Mouse (Mus musculus) midbrain, embryonic 12.5 days (tissue): ENCODE data around the gene Magt1. TPM values are rescaled to one million over a fixed set of nuclear protein-coding genes. Genes with fewer than 3 reads are reported as not detected.
"Not testable (repeated sequence)": the region's sequence is repeated elsewhere in the genome, so short reads cannot be mapped to it uniquely, and the experiment has no call there.

Experiments
- ATAC-seq: fragments of 200-750 bp; cut with Nextera tagmentation; 2 replicates; pipeline ENCODE4 v1.8.0; 2017; ENCODE audit warnings: low read depth, moderate TSS enrichment, moderate library complexity; ENCODE audit not compliant: low FRiP score
- H3K27ac ChIP-seq: fragments of 300-500 bp; sonication (generic); replicated peaks from 2 replicates; pipeline ENCODE4 v1.5.1; 2016; ENCODE audit warnings: mild to moderate bottlenecking
- H3K27me3 ChIP-seq: fragments of 300-500 bp; sonication (generic); 2 replicates; pipeline ENCODE4 v1.6.1; 2016; ENCODE audit warnings: mild to moderate bottlenecking
- H3K36me3 ChIP-seq: fragments of 300-500 bp; sonication (generic); 2 replicates; pipeline ENCODE4 v1.6.1; 2016
- H3K4me1 ChIP-seq: fragments of 300-500 bp; sonication (generic); 2 replicates; pipeline ENCODE4 v1.6.1; 2016
- H3K4me2 ChIP-seq: fragments of 300-500 bp; sonication (generic); replicated peaks from 2 replicates; pipeline ENCODE4 v1.6.1; 2016; ENCODE audit warnings: mild to moderate bottlenecking, moderate library complexity
- H3K4me3 ChIP-seq: fragments of 300-500 bp; sonication (generic); 2 replicates; pipeline ENCODE4 v1.5.1; 2016; ENCODE audit warnings: mild to moderate bottlenecking
- H3K9ac ChIP-seq: fragments of 300-500 bp; sonication (generic); replicated peaks from 2 replicates; pipeline ENCODE4 v1.6.1; 2016; ENCODE audit warnings: mild to moderate bottlenecking, moderate library complexity
- H3K9me3 ChIP-seq: fragments of 300-500 bp; sonication (generic); 2 replicates; pipeline ENCODE4 v1.6.1; 2016; ENCODE audit warnings: mild to moderate bottlenecking
- WGBS: fragments of 180-500 bp; shearing (Covaris S2); methylation state at CpG from one replicate; pipeline ENCODE4 v1.1.7; 2016; 5-methylcytosine and 5-hydroxymethylcytosine counted together
- polyA plus RNA-seq: library from polyadenylated mRNA; unstranded; fragments of >200 nt; fragmentation: Nextera tagmentation; extraction: Ambion mirVana; gene quantifications from 2 replicates; pipeline ENCODE4 v1.2.1, GENCODE M21; 2016

Gene Magt1
- polyA plus RNA-seq, 1 experiment from 2014 or later, result 37.5 TPM

DNA sequence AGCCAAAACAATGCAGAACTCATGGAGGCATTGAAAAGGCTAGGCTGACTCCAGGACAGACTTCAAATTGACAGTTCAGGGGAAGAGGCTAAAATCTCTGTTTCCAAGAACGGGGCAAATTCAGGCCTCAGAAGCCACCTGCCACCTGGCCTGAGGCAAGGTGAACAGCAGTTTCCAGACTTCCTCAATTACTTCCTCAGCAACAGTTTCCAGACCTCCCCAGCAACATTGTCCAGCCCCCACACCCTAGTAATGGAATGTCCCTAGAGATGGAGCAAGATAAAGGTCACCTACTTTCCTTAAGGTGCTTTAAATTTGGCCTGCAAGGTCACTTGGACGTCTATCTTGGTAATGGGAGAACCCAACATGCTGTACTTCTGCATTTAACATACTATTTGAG, 74.0 kb downstream of the Magt1 start:
- Histone ChIP-seq H3K9me3 (no peaks in the 10 kb centered on the region), H3K27me3 (no peaks in the 10 kb centered on the region), H3K9ac (no peak overlapping the region), H3K36me3 (no peaks in the 10 kb centered on the region), H3K27ac (no peak overlapping the region), H3K4me2 (no peak overlapping the region), H3K4me3 (no peak overlapping the region), H3K4me1 (no peaks in the 10 kb centered on the region)
- 66% methylated on average over 2 of the region's 2 CpGs for WGBS
- no peak for ATAC-seq

DNA sequence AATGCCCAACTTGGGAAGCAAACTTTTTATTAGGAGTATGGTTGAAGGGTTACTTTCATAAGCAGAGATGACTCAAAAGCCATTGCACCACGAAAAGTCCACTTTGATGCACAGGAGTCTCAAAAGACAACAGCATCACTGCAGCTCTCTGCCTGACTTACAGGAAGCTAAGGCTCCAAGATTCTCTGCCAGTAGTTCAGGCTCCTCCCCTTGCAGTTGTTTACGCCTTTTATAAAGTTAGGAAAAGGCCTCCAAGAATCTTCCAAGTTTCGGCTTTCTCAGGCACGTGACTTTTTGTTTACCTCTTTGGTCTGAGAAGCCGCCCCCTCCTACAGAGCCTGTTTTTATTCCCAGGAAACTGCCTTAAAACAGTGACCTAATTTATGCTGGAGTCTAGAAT, 77.4 kb downstream of the Magt1 start:
- H3K4me1 ChIP-seq, result no peaks in the 10 kb centered on the region
- H3K4me2 ChIP-seq, result no peak overlapping the region
- no peaks in the 10 kb centered on the region for H3K27me3 ChIP-seq
- ATAC-seq, result no peak
- 75% methylated on average over 5 of the region's 5 CpGs for WGBS
- no peak overlapping the region for H3K27ac ChIP-seq
- H3K4me3 ChIP-seq, result no peak overlapping the region
- H3K9ac ChIP-seq, result no peak overlapping the region
- H3K36me3 ChIP-seq, result no peaks in the 10 kb centered on the region
- H3K9me3 ChIP-seq, result no peaks in the 10 kb centered on the region

DNA sequence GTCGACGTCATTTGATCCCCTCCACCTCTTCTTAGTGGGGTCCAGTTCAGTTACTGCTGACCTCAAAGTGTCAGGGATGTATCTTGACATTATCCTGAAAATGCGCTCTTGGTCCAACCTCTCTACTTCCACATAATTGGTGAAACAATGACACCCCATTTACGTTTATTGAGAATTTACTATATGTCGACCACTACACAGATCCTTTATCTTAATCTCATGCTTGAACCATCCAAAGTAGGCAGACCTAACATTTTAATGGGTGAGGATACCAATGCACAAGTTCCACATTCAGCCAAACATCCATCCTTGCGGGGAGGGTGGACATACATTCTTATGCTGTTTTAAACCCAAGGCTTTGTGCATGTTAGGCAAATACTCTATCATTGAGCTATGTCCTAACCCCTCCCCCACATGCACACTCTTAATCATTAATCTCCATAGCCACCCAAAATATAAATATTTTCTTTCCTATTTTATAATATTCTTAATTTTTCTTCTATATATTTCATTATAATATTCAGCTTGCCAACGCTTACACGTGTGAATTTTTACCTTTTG, 82.1 kb downstream of the Magt1 start:
- H3K27ac ChIP-seq, result no peak overlapping the region
- no peaks in the 10 kb centered on the region for H3K27me3 ChIP-seq
- H3K36me3 ChIP-seq, result no peaks in the 10 kb centered on the region
- 40% methylated on average over 8 of the region's 8 CpGs for WGBS
- peak overlapping the region; percentile 67 for H3K4me3 ChIP-seq
- H3K9ac ChIP-seq, result no peak overlapping the region
- no peak; the same call in 1 of the 2 replicates for ATAC-seq
- no peaks in the 10 kb centered on the region for H3K9me3 ChIP-seq
- H3K4me2 ChIP-seq, result peak overlapping the region; percentile 39
- H3K4me1 ChIP-seq, result 0 out of 2 replicates have a peak, but pooled peaks cover 4% of the 10 kb centered on the region

DNA sequence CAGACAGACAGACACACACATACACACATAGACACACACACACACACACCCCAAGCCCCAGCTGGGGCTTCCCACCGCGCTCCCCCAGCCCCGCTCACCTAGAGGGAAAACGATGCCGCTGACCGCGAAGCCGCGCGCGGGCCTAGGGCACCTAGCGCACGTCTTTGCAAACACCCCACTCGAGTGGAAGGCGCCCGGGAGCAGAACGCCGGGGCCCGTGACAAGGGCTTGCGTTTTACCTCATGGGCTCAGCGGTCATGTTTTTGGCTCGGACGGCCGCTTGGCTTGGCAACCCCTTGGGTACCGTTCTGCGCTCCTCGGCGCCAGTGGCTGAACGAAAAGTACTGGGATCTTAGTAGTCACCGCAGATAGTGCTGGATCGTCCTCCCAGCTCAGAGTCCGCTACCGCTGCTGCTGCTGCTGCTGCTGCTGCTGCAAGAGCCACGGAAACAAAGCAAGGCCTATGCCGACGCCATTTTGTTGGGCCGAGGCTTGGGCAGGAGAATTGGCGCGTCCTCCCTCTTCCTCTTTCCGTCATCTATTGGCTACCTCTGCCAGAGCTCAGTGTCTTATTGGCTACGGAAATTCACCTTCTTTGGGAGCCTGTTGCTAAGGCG, 82.7 kb downstream of the Magt1 start, which contains the start of gene Atrx:
TSS of gene Atrx (minus strand) at position 543 of the 617 bp plus-strand sequence.
- 0 out of 2 replicates have a peak, but pooled peaks cover 4% of the 10 kb centered on the region for H3K4me1 ChIP-seq
- peak; percentile 94 for ATAC-seq
- peak within 1 kb of the TSS; percentile 53 for H3K4me2 ChIP-seq
- peak within 1 kb of the TSS; percentile 67 for H3K4me3 ChIP-seq
- no peaks in the 10 kb centered on the region for H3K9me3 ChIP-seq
- H3K36me3 ChIP-seq, result no peaks in the 10 kb centered on the region
- H3K27me3 ChIP-seq, result no peaks in the 10 kb centered on the region
- peak within 1 kb of the TSS; percentile 92 for H3K27ac ChIP-seq
- WGBS, result 30% methylated on average over 42 of the region's 42 CpGs
- H3K9ac ChIP-seq, result peak within 1 kb of the TSS; percentile 81

DNA sequence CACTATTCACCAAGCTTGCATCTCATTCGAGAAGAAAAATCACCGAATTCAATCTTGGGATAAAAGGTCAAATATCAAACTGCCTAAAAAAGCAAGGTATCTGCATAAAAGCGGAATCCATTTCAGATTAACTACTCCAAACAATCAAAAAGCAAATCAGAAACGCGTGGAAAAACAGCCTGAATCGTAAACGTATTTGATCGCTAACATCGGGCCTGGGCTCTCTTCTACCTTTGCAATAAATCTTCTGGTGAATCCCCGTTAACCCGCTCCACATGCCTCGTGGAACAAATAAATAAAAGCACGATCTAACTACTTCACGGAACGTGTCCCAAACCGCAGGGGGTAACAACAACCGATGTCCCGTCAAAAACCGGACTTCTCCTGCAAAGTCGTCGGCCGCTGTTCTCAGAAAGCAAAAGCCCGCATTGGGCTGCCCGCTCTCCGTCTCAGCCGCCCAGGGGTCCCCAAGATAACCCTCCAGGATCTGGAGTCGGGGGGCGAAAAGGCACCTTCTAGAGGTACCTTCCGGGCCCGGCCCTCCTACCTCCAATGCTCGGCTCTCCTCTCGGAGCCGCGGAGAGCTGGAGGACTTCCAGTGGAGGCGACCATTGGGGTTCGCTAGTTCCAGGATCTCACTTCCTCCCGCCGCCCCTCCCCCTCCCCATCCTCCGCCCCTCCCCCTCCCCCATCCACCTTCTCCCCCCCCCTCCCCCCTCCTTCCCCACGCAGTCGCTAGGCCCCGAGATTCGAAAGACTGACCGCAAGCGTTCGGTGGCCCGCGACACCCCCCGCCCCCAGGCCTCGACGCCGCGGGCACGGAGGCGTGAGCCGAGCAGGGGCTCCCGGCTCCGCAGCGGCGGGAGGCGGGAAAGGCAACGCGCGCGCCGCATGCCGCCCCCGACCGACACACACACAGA, 83.5 kb downstream of the Magt1 start:
- WGBS, result 19% methylated on average over 54 of the region's 69 CpGs
- H3K4me1 ChIP-seq, result 0 out of 2 replicates have a peak, but pooled peaks cover 4% of the 10 kb centered on the region
- H3K27ac ChIP-seq, result peak overlapping the region; percentile 92
- peak overlapping the region; percentile 67 for H3K4me3 ChIP-seq
- no peaks in the 10 kb centered on the region for H3K36me3 ChIP-seq
- peak overlapping the region; percentile 81 for H3K9ac ChIP-seq
- peak; percentile 71 for ATAC-seq
- no peaks in the 10 kb centered on the region for H3K27me3 ChIP-seq
- no peaks in the 10 kb centered on the region for H3K9me3 ChIP-seq
- peak overlapping the region; percentile 53 for H3K4me2 ChIP-seq

DNA sequence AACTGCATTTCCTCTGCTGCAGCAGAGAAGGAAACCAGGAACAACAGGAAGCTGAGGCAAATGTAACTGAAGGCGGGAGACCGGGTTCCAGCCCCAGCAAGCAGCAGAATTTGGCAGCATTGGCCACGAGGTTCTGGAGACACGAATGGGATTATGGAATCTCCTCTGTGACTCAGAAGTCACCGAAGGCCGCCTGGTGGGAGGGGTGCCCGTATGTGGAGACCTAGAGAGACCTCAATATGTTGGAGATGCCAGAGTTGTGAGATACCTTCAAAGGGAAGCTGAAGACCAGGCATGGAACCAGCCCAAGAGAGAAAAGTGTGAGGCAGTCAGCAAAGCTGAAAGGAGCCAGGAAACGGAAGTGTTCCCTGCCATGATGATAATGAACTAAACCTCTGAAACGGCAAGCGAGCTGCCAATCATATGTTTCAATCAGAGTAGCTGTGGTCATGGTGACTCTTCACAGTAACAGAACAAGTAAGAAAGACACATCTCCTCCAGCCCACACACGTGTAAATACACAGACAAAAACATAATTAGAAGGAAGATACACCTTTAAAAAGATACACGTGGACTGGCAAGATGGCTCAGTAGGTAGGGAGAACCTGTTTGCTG, 85.5 kb downstream of the Magt1 start:
- Histone ChIP-seq H3K4me1 (0 out of 2 replicates have a peak, but pooled peaks cover 4% of the 10 kb centered on the region), H3K36me3 (no peaks in the 10 kb centered on the region), H3K27ac (no peak overlapping the region), H3K4me3 (no peak overlapping the region), H3K27me3 (no peaks in the 10 kb centered on the region), H3K4me2 (no peak overlapping the region; the same call in 1 of the 2 replicates), H3K9me3 (no peaks in the 10 kb centered on the region), H3K9ac (no peak overlapping the region)
- ATAC-seq, result no peak
- WGBS, result 79% methylated on average over 12 of the region's 12 CpGs

DNA sequence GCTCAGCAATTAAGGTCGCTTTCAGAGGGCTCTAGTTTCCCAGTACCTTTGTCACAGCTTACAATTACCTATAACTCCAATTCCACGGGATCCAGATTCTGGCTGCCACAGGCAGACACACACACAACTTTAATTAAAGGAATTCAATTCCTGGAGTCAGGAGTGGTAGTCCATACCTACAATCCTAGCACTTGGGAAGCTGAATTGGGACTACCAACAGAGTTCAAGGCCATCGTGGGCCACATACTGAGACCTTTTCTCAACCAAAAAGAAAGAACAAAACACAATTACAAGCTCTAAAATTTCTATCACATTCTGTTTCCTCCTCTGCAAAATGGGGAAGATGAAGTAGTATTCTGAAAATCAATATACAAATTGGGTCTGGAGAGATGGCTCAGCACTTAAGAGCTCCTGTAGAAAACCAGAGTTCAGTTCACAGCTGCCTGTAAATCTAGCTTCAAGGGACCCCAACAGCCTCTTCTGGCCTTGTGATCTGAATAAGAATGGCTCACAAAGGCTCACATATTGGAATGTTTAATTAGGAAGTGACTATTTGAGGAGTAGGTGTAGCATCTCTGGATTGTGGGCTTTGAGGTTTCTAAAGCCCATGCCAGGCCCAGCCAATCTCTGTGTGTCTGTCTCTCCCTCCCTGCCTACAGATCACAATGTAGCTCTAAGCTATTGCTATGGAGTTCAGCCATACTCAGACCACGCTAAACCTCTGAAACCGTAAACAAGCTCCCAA, 87.2 kb downstream of the Magt1 start:
- H3K9ac ChIP-seq, result no peak overlapping the region
- H3K4me3 ChIP-seq, result no peak overlapping the region
- no peaks in the 10 kb centered on the region for H3K27me3 ChIP-seq
- no peak for ATAC-seq
- no peak overlapping the region for H3K4me2 ChIP-seq
- no peaks in the 10 kb centered on the region for H3K9me3 ChIP-seq
- no peak overlapping the region for H3K27ac ChIP-seq
- 0 out of 2 replicates have a peak, but pooled peaks cover 4% of the 10 kb centered on the region for H3K4me1 ChIP-seq
- WGBS, result 87% methylated on average over 5 of the region's 5 CpGs
- H3K36me3 ChIP-seq, result no peaks in the 10 kb centered on the region

DNA sequence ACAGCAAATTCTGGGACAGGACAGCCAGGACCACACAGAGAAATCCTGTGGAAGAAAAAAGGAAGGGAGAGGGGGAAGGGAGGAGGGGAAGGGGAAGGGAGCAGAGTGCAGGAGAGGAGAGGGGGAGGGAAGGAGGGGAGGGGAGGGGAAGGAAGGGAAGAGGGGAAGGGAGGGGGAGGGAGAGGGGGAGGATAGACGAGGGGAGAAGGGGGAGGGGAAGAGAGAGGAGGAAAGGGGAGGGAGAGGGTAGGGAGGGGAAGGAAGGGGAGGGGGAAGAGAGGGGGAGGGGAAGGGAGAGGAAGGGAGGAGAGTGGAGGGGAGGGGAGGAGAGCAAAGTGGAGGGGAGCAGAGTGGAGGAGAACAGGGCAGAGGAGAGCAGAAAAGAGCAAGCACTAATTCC, 87.8 kb downstream of the Magt1 start:
- no peak overlapping the region for H3K4me3 ChIP-seq
- H3K36me3 ChIP-seq, result no peaks in the 10 kb centered on the region
- H3K27ac ChIP-seq, result no peak overlapping the region
- no peak for ATAC-seq
- no peak overlapping the region for H3K9ac ChIP-seq
- H3K4me1 ChIP-seq, result 0 out of 2 replicates have a peak, but pooled peaks cover 4% of the 10 kb centered on the region
- no CpG with 5 or more reads among the region's 1 CpGs for WGBS
- H3K9me3 ChIP-seq, result no peaks in the 10 kb centered on the region
- no peak overlapping the region for H3K4me2 ChIP-seq
- no peaks in the 10 kb centered on the region for H3K27me3 ChIP-seq

DNA sequence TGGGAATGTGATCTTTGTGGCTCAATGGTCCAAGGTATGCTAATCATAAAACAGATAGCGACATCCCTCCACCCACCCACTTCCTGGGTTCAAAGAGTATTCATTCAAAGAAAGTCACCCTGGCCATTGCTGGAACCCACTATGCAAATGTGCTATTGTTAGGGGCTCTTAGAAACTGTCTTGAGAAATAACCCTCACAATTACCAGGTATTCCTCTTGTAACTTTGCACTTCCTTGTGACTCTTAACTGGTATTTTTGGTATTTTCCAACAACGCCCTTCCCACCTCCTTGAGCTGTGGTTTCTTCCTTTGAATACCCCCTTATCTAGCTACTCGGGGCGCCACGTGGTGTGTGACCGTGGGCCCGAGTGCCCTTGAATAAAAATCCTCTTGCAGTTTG, 88.7 kb downstream of the Magt1 start:
- not testable (repeated sequence) for H3K4me1 ChIP-seq, H3K4me2 ChIP-seq, H3K27ac ChIP-seq, H3K9me3 ChIP-seq, H3K27me3 ChIP-seq, ATAC-seq, H3K9ac ChIP-seq, H3K4me3 ChIP-seq, H3K36me3 ChIP-seq
- 91% methylated on average over 7 of the region's 7 CpGs for WGBS

DNA sequence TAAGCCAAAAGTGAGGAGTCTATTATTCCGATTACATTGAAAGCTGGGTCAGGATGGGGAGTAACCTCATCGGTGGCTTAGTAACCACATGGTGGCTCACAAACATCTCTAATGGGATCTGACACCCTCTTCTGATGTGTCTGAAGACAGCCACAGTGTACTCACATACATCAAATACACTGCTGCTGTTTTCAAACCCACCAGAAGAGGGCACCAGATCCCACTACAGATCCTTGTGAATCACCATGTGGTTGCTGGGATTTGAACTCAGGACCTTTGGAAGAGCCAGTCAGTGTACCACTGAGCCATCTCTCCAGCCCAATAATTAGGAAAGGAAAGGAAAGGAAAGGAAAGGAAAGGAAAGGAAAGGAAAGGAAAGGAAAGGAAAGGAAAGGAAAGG, 90.3 kb downstream of the Magt1 start:
- WGBS, result 80% methylated on average over 2 of the region's 2 CpGs
- ATAC-seq, result no peak

More for the DNA sequence above, 90.3 kb downstream of the Magt1 start:
- no peaks in the 10 kb centered on the region for H3K9me3 ChIP-seq
- no peaks in the 10 kb centered on the region for H3K27me3 ChIP-seq
- no peaks in the 10 kb centered on the region for H3K36me3 ChIP-seq
- H3K9ac ChIP-seq, result no peak overlapping the region
- no peak overlapping the region for H3K4me2 ChIP-seq
- no peaks in the 10 kb centered on the region for H3K4me1 ChIP-seq
- no peak overlapping the region for H3K4me3 ChIP-seq
- H3K27ac ChIP-seq, result no peak overlapping the region
